Mouse (Mus musculus): ENCODE measurements around the gene Lpar2.

- TF ChIP-seq CTCF (conservative IDR thresholded peaks at IDR 0.05; ENCODE audit: low read length), result no peak
- no peak for TF ChIP-seq NANOG (IDR thresholded peaks at IDR 0.05; ENCODE audit: borderline replicate concordance, low read length)
Observed at GRCm38 (mm10) chr8:69805086-69805485, 17.1 kb upstream of the Lpar2 start.
